Mouse (Mus musculus) hindbrain, embryonic 15.5 days (tissue): ENCODE measurements at regions not wholly inside any gene's neighbourhood (a gene's known extent, or its start where the extent isn't known, plus 50 kb on each side); places are given as distances from the start of the nearest gene placed in this dataset.
"Not testable (repeated sequence)": the region's sequence is repeated elsewhere in the genome, so short reads cannot be mapped to it uniquely, and the experiment has no call there.

ENCODE experiments used
- ATAC-seq: fragments of 200-750 bp; cut with Nextera tagmentation; 2 replicates; pipeline ENCODE4 v1.8.0; 2017; ENCODE audit warnings: low read depth, moderate number of reproducible peaks, moderate TSS enrichment; ENCODE audit not compliant: low FRiP score
- H3K27ac ChIP-seq: fragments of 300-500 bp; sonication (generic); replicated peaks from 2 replicates; pipeline ENCODE4 v1.5.1; 2015; ENCODE audit warnings: mild to moderate bottlenecking, inconsistent platforms
- H3K27me3 ChIP-seq: fragments of 300-500 bp; sonication (generic); 2 replicates; pipeline ENCODE4 v1.6.1; 2015; ENCODE audit warnings: control low read depth, inconsistent platforms
- H3K36me3 ChIP-seq: fragments of 300-500 bp; sonication (generic); 2 replicates; pipeline ENCODE4 v1.6.1; 2015; ENCODE audit warnings: control low read depth, inconsistent platforms
- H3K4me1 ChIP-seq: fragments of 300-500 bp; sonication (generic); replicated peaks from 2 replicates; pipeline ENCODE4 v1.6.1; 2015; ENCODE audit warnings: control low read depth, inconsistent platforms
- H3K4me2 ChIP-seq: fragments of 300-500 bp; sonication (generic); 2 replicates; pipeline ENCODE4 v1.6.1; 2015; ENCODE audit warnings: moderate library complexity, mild to moderate bottlenecking, inconsistent platforms
- H3K4me3 ChIP-seq: fragments of 300-500 bp; sonication (generic); 2 replicates; pipeline ENCODE4 v1.5.1; 2015; ENCODE audit warnings: mild to moderate bottlenecking, inconsistent platforms
- H3K9ac ChIP-seq: fragments of 300-500 bp; sonication (generic); 2 replicates; pipeline ENCODE4 v1.6.1; 2015; ENCODE audit warnings: inconsistent platforms
- H3K9me3 ChIP-seq: fragments of 300-500 bp; sonication (generic); 2 replicates; pipeline ENCODE4 v1.6.1; 2016; ENCODE audit warnings: control low read depth, inconsistent platforms
- whole genome bisulfite sequencing: fragments of 180-500 bp; shearing (Covaris S2); methylation state at CpG from one replicate; pipeline ENCODE4 v1.1.7; 2015; 5-methylcytosine and 5-hydroxymethylcytosine counted together

GRCm38 (mm10) chr10:70842176-70842838 lies 186.5 kb upstream of the Phyhipl start:
- Histone ChIP-seq H3K9me3 (0 out of 2 replicates have a peak, but pooled peaks cover 2% of the 10 kb centered on the region), H3K36me3 (no peaks in the 10 kb centered on the region), H3K27me3 (no peaks in the 10 kb centered on the region), H3K4me1 (no peaks in the 10 kb centered on the region), H3K9ac (no peak overlapping the region), H3K4me3 (no peak overlapping the region), H3K4me2 (no peak overlapping the region), H3K27ac (no peak overlapping the region)
- no peak for ATAC-seq
- WGBS = 88% methylated on average over 4 of the region's 4 CpGs

GRCm38 (mm10) chr10:70841179-70841578 lies 185.4 kb upstream of the Phyhipl start:
- H3K36me3 ChIP-seq, H3K4me2 ChIP-seq, H3K27me3 ChIP-seq, H3K9me3 ChIP-seq, H3K4me3 ChIP-seq, H3K9ac ChIP-seq, ATAC-seq, H3K27ac ChIP-seq, H3K4me1 ChIP-seq: not testable (repeated sequence)
- WGBS = 89% methylated on average over 2 of the region's 2 CpGs

- Histone ChIP-seq H3K27me3 (no peaks in the 10 kb centered on the region), H3K4me3 (no peak overlapping the region), H3K27ac (no peak overlapping the region), H3K9me3 (peaks cover 11% of the 10 kb centered on the region), H3K4me1 (no peaks in the 10 kb centered on the region), H3K4me2 (no peak overlapping the region), H3K36me3 (no peaks in the 10 kb centered on the region), H3K9ac (no peak overlapping the region)
- 83% methylated on average over 4 of the region's 4 CpGs for WGBS
- ATAC-seq = no peak
Measured at GRCm38 (mm10) chr10:70838147-70838546, 182.4 kb upstream of the Phyhipl start.

GRCm38 (mm10) chr10:70837326-70837725 lies 181.6 kb upstream of the Phyhipl start:
- Histone ChIP-seq H3K9me3 (peaks cover 11% of the 10 kb centered on the region), H3K4me2 (no peak overlapping the region), H3K36me3 (no peaks in the 10 kb centered on the region), H3K4me1 (no peaks in the 10 kb centered on the region), H3K9ac (no peak overlapping the region), H3K4me3 (no peak overlapping the region), H3K27ac (no peak overlapping the region), H3K27me3 (no peaks in the 10 kb centered on the region)
- no peak for ATAC-seq
- 84% methylated on average over 6 of the region's 6 CpGs for WGBS

GRCm38 (mm10) chr10:70832616-70833015 lies 176.9 kb upstream of the Phyhipl start:
- 41% methylated on average over 4 of the region's 4 CpGs for WGBS
- H3K4me1 ChIP-seq = peaks cover 6% of the 10 kb centered on the region; the same call in 1 of the 2 replicates
- no peak overlapping the region for H3K9ac ChIP-seq
- H3K27me3 ChIP-seq = no peaks in the 10 kb centered on the region
- H3K4me2 ChIP-seq = no peak overlapping the region
- H3K4me3 ChIP-seq = no peak overlapping the region
- H3K9me3 ChIP-seq = peaks cover 11% of the 10 kb centered on the region
- H3K36me3 ChIP-seq = no peaks in the 10 kb centered on the region
- no peak overlapping the region for H3K27ac ChIP-seq
- no peak for ATAC-seq

- Histone ChIP-seq H3K4me2 (no peak overlapping the region), H3K36me3 (no peaks in the 10 kb centered on the region), H3K4me1 (peaks cover 15% of the 10 kb centered on the region; the same call in 1 of the 2 replicates), H3K27me3 (no peaks in the 10 kb centered on the region), H3K4me3 (no peak overlapping the region), H3K27ac (no peak overlapping the region), H3K9me3 (no peaks in the 10 kb centered on the region), H3K9ac (no peak overlapping the region)
- ATAC-seq = peak; percentile 68; the same call in 1 of the 2 replicates
- 7% methylated on average over 4 of the region's 4 CpGs for WGBS
Measured at GRCm38 (mm10) chr10:70828217-70828616, 172.5 kb upstream of the Phyhipl start.

GRCm38 (mm10) chr10:70827522-70827921 lies 171.8 kb upstream of the Phyhipl start:
- not testable (repeated sequence) for H3K27me3 ChIP-seq, H3K9me3 ChIP-seq, H3K9ac ChIP-seq, H3K36me3 ChIP-seq, H3K4me2 ChIP-seq, H3K4me3 ChIP-seq, H3K27ac ChIP-seq, ATAC-seq
- peaks cover 15% of the 10 kb centered on the region; the same call in 1 of the 2 replicates for H3K4me1 ChIP-seq
- 94% methylated on average over 2 of the region's 2 CpGs for WGBS

- Histone ChIP-seq H3K36me3 (no peaks in the 10 kb centered on the region), H3K9ac (no peak overlapping the region), H3K4me1 (peaks cover 15% of the 10 kb centered on the region; the same call in 1 of the 2 replicates), H3K27me3 (no peaks in the 10 kb centered on the region), H3K9me3 (no peaks in the 10 kb centered on the region), H3K4me3 (no peak overlapping the region), H3K4me2 (no peak overlapping the region), H3K27ac (no peak overlapping the region)
- WGBS = 36% methylated on average over 7 of the region's 7 CpGs
- no peak for ATAC-seq
Measured at GRCm38 (mm10) chr10:70826706-70827105, 170.9 kb upstream of the Phyhipl start.

GRCm38 (mm10) chr10:70825451-70825850 lies 169.7 kb upstream of the Phyhipl start:
- Histone ChIP-seq H3K27ac (no peak overlapping the region), H3K4me3 (no peak overlapping the region), H3K27me3 (no peaks in the 10 kb centered on the region), H3K9ac (no peak overlapping the region), H3K36me3 (no peaks in the 10 kb centered on the region), H3K4me1 (peaks cover 15% of the 10 kb centered on the region; the same call in 1 of the 2 replicates), H3K4me2 (no peak overlapping the region), H3K9me3 (no peaks in the 10 kb centered on the region)
- WGBS = 57% methylated on average over 4 of the region's 4 CpGs
- ATAC-seq = no peak

GRCm38 (mm10) chr10:70824461-70824860 lies 168.7 kb upstream of the Phyhipl start:
- Histone ChIP-seq H3K27ac (no peak overlapping the region), H3K9ac (no peak overlapping the region), H3K36me3 (no peaks in the 10 kb centered on the region), H3K27me3 (no peaks in the 10 kb centered on the region), H3K4me3 (no peak overlapping the region), H3K4me2 (no peak overlapping the region), H3K4me1 (peaks cover 15% of the 10 kb centered on the region; the same call in 1 of the 2 replicates), H3K9me3 (no peaks in the 10 kb centered on the region)
- no peak for ATAC-seq
- 66% methylated on average over 5 of the region's 5 CpGs for WGBS

GRCm38 (mm10) chr10:70819951-70820350 lies 164.2 kb upstream of the Phyhipl start:
- Histone ChIP-seq H3K4me2 (no peak overlapping the region), H3K27me3 (no peaks in the 10 kb centered on the region), H3K4me3 (no peak overlapping the region), H3K9ac (no peak overlapping the region), H3K36me3 (no peaks in the 10 kb centered on the region), H3K4me1 (no peaks in the 10 kb centered on the region), H3K27ac (no peak overlapping the region), H3K9me3 (no peaks in the 10 kb centered on the region)
- no peak for ATAC-seq
- WGBS = 79% methylated on average over 2 of the region's 2 CpGs

- H3K9me3 ChIP-seq = no peaks in the 10 kb centered on the region
- 0 out of 2 replicates have a peak, but pooled peaks have one; percentile 54 for ATAC-seq
- H3K27me3 ChIP-seq = no peaks in the 10 kb centered on the region
- no peaks in the 10 kb centered on the region for H3K36me3 ChIP-seq
- 62% methylated on average over 15 of the region's 15 CpGs for WGBS
- H3K9ac ChIP-seq = no peak overlapping the region
- H3K4me3 ChIP-seq = no peak overlapping the region
- no peaks in the 10 kb centered on the region for H3K4me1 ChIP-seq
- no peak overlapping the region for H3K4me2 ChIP-seq
- H3K27ac ChIP-seq = no peak overlapping the region
Measured at GRCm38 (mm10) chr10:70814354-70815131, 158.8 kb upstream of the Phyhipl start.
